Mouse (Mus musculus) adrenal gland, adult 10 weeks (tissue): Measurements from ENCODE around the gene Zfp777. TPM values are rescaled to one million over a fixed set of nuclear protein-coding genes. Genes with fewer than 3 reads are reported as not detected.

ENCODE experiments used
- polyA plus RNA-seq: library from polyadenylated mRNA; stranded (reverse); fragments of 350-450 nt; fragmentation: Illumina TruSeq; extraction: RNeasy Lipid Tissue Mini Kit (QIAGEN cat#74804); gene quantifications from one replicate; pipeline ENCODE4 v1.2.3, GENCODE M21; 2014; ENCODE audit warnings: low read depth, low replicate concordance

The Zfp777 gene
- polyA plus RNA-seq, result 7.0 TPM

DNA sequence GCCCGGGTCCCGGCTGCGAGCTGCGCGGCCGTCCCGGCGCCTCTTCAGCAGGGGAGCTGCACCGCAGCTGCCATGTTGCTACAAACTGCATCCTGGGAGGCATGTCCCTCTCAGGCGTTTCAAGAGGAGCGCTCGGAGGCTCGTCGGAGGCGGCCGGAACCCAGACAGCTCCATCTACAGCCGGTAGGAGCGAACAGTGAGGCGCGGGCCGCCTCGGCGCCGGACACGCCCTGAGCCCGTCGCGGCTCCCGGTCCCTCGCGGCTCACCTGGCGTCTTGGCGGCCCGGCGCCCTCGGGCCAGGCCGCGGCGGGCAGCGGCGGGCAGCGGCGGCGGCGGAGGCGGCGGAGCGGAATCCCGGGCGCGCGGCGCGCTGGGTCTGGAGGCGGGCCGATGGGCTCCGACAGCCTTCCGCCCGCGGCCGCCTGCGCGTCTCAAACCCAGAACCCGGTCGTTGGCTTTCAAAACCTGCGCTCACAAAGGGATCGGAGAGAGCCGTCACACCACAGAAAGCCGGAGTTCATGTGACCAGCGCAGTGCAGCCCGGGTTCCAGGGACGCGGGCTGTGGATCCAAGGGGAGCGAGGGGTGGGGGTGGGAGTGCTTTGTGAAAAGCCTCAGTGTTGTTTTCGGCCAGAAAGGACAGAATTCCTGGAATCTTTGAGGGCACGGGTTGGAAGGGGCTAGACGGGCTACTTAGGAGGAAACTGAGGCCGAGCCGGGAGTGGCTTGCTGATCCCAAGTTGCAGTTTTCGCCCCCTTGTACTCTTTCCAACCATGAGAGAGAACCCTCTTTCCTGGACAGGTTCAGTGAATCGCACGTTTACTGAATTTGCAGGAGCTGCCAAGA is at the start of gene Zfp777:
Gene Zfp777, minus strand, starts transcription at position 486 of the 847 bp plus-strand sequence.

DNA sequence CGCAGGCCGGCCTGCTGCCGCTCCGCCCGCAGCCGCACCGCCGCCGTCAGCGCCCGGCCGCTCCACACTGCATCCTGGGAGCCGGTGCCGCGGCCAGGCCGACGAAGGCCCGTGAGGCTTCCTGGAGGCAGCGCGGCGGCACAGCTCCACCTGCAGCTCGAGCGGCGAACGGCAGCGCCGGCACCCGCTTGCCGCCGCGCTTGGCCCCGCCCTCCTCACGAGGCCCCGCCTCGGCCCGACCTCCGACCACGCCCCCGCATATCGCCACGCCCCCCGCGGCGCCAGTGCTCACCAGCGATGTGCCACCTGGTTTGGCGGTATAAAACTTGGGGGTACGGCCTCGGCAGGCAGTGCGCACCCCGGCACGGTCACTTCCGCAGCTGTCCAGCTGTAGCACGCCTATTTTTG is 37.8 kb upstream of the Zfp777 start, which contains the start of gene Zfp746:
Gene Zfp746, minus strand, starts transcription at position 123 of the 408 bp plus-strand sequence.

Other genes with a start within 250 kb of the Zfp777 start
- gene Pdia4, start 235.5 kb downstream of the Zfp777 start, polyA plus RNA-seq, result 58.2 TPM
- 2.5 TPM for gene Zfp786, start 218.0 kb downstream of the Zfp777 start, polyA plus RNA-seq
- gene Zfp398, start 213.2 kb downstream of the Zfp777 start, polyA plus RNA-seq, result 21.1 TPM
- 1.6 TPM for gene Zfp282, start 171.7 kb downstream of the Zfp777 start, polyA plus RNA-seq
- 5.2 TPM for gene Zfp212, start 128.4 kb downstream of the Zfp777 start, polyA plus RNA-seq
- 1.4 TPM for gene Zfp956, start 95.5 kb downstream of the Zfp777 start, polyA plus RNA-seq
- gene Zfp746, start 37.7 kb upstream of the Zfp777 start, polyA plus RNA-seq, result 11.4 TPM